Mouse (Mus musculus): ENCODE results near the gene Dkk3. TPM values are rescaled to one million over a fixed set of nuclear protein-coding genes. Genes with fewer than 3 reads are reported as not detected.

Dkk3 gene
- polyA plus RNA-seq, 1 experiment from 2014 or later: 38.5 TPM

GRCm38 (mm10) chr7:112128810-112129209, 30.0 kb downstream of the Dkk3 start:
- no peak overlapping the region for H3K4me2 ChIP-seq (ENCODE audit: low read length)
- H3K4me3 ChIP-seq (ENCODE audit: low read length): no peak overlapping the region
- no peak overlapping the region for H3K27ac ChIP-seq (ENCODE audit: low read depth, low read length)
- no peaks in the 10 kb centered on the region; the same call in 1 of the 2 replicates for H3K4me1 ChIP-seq (ENCODE audit: control insufficient read depth, insufficient read depth, low read depth, low read length)
- H3K9me3 ChIP-seq (ENCODE audit: control insufficient read depth, low read length): no peaks in the 10 kb centered on the region
- H3K36me3 ChIP-seq (ENCODE audit: control insufficient read depth, insufficient read depth, low read length): no peaks in the 10 kb centered on the region
- H3K9ac ChIP-seq (ENCODE audit: low read depth, low read length): no peak overlapping the region
- WGBS: 82% methylated on average over 4 of the region's 4 CpGs
- ATAC-seq: no peak
- no peaks in the 10 kb centered on the region for H3K27me3 ChIP-seq (replicated peaks; ENCODE audit: control insufficient read depth, insufficient read depth, low read length)

DNA sequence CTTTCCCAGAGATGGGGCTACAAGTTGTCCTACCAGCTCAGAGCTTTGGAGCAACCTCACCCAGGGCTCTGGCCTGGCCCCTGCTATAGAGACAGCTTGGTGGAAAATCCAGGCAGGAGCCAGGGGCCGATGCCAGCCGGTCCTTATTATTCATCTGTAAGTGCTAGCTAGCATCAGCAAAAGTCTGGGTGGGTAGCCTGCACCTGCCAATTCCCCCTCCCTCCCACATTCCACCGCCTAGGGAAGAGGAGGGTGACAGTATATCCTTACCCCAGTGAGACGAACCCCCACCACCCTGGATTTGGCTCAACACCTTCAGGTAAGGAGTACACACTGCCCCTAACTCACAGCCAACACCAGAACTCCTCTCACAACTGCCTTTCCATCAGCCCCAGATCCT, 30.9 kb downstream of the Dkk3 start:
- Histone ChIP-seq H3K27me3 (replicated peaks; ENCODE audit: control insufficient read depth, insufficient read depth, low read length) (no peaks in the 10 kb centered on the region), H3K27ac (ENCODE audit: low read depth, low read length) (no peak overlapping the region), H3K9ac (ENCODE audit: low read depth, low read length) (no peak overlapping the region), H3K9me3 (ENCODE audit: control insufficient read depth, low read length) (no peaks in the 10 kb centered on the region), H3K36me3 (ENCODE audit: control insufficient read depth, insufficient read depth, low read length) (no peaks in the 10 kb centered on the region), H3K4me3 (ENCODE audit: low read length) (no peak overlapping the region), H3K4me1 (ENCODE audit: control insufficient read depth, insufficient read depth, low read depth, low read length) (no peaks in the 10 kb centered on the region; the same call in 1 of the 2 replicates), H3K4me2 (ENCODE audit: low read length) (no peak overlapping the region)
- ATAC-seq: no peak
- WGBS: 77% methylated on average over 4 of the region's 4 CpGs

DNA sequence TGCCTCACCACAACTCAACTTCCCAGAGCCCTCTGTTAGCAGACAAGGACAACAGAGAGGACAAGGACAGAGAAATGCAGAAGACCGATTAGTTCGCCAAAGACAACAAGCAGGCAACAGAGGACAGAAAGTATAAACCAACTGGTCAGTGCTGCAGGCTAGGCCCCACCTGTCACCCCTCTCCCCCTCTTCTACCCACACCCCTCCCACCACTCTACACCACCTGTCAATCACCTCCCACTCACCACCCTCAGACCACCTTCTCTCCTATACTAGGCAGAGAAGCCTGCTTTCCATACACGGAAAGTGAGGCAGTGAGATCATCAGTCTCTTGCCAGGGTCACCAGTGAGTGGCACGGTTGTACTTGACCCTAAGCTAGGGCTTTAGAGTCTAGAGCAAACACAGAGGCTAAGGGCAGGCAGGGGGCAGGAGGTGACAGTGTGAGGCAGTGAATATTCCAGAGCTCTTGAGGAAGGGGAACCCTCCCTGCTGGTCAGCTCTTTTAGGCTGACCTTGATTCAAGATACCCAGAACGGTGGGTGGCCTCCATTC, 31.7 kb downstream of the Dkk3 start:
- H3K36me3 ChIP-seq (ENCODE audit: control insufficient read depth, insufficient read depth, low read length): no peaks in the 10 kb centered on the region
- no peak overlapping the region for H3K4me3 ChIP-seq (ENCODE audit: low read length)
- 69% methylated on average over 5 of the region's 5 CpGs for WGBS
- no peaks in the 10 kb centered on the region; the same call in 1 of the 2 replicates for H3K4me1 ChIP-seq (ENCODE audit: control insufficient read depth, insufficient read depth, low read depth, low read length)
- ATAC-seq: no peak
- H3K9me3 ChIP-seq (ENCODE audit: control insufficient read depth, low read length): no peaks in the 10 kb centered on the region
- no peaks in the 10 kb centered on the region for H3K27me3 ChIP-seq (replicated peaks; ENCODE audit: control insufficient read depth, insufficient read depth, low read length)
- no peak overlapping the region for H3K9ac ChIP-seq (ENCODE audit: low read depth, low read length)
- H3K27ac ChIP-seq (ENCODE audit: low read depth, low read length): no peak overlapping the region
- no peak overlapping the region for H3K4me2 ChIP-seq (ENCODE audit: low read length)

GRCm38 (mm10) chr7:112125625-112126260, 33.1 kb downstream of the Dkk3 start:
- no peak overlapping the region for H3K9ac ChIP-seq (ENCODE audit: low read depth, low read length)
- H3K36me3 ChIP-seq (ENCODE audit: control insufficient read depth, insufficient read depth, low read length): no peaks in the 10 kb centered on the region
- H3K4me1 ChIP-seq (ENCODE audit: control insufficient read depth, insufficient read depth, low read depth, low read length): no peaks in the 10 kb centered on the region; the same call in 1 of the 2 replicates
- no peak overlapping the region for H3K4me3 ChIP-seq (ENCODE audit: low read length)
- H3K27ac ChIP-seq (ENCODE audit: low read depth, low read length): no peak overlapping the region
- WGBS: 71% methylated on average over 7 of the region's 7 CpGs
- no peaks in the 10 kb centered on the region for H3K9me3 ChIP-seq (ENCODE audit: control insufficient read depth, low read length)
- no peaks in the 10 kb centered on the region for H3K27me3 ChIP-seq (replicated peaks; ENCODE audit: control insufficient read depth, insufficient read depth, low read length)
- no peak for ATAC-seq
- H3K4me2 ChIP-seq (ENCODE audit: low read length): no peak overlapping the region

GRCm38 (mm10) chr7:112123612-112124011, 35.2 kb downstream of the Dkk3 start:
- H3K27me3 ChIP-seq (replicated peaks; ENCODE audit: control insufficient read depth, insufficient read depth, low read length): no peaks in the 10 kb centered on the region
- WGBS: 92% methylated on average over 5 of the region's 5 CpGs
- H3K9me3 ChIP-seq (ENCODE audit: control insufficient read depth, low read length): no peaks in the 10 kb centered on the region

DNA sequence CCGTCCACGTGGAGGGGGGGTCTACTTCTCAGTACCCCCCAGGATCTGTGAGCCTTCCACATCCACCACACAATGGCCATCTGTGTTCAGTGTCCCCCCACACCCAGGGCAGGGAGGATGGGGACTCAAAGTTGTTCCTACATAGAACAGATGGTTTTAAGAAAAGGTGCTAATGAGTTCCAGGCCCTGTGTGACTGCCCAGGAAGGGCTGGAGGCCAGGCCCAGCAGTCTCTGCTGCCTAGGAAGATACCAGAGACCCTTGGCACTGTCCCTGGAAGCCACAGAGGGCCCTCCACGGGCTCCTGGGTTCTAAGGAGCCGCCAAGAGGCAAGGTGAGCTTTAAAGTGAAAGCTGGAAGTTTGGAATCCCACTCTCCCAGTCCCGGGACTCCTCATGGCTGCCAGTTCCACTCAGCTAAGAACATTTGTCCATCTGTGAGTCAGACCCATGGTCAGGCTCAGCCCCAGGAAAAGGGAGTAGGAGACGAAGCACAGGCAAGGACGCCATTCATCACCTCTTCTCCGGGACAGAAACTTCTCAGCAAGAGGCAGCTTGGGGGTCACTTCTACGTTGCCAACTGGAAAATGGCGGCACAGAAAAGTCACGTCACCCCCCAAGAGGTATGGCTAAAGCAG, 36.9 kb downstream of the Dkk3 start:
- Histone ChIP-seq H3K4me2 (ENCODE audit: low read length) (no peak overlapping the region), H3K9ac (ENCODE audit: low read depth, low read length) (no peak overlapping the region), H3K36me3 (ENCODE audit: control insufficient read depth, insufficient read depth, low read length) (no peaks in the 10 kb centered on the region), H3K4me3 (ENCODE audit: low read length) (no peak overlapping the region), H3K27me3 (replicated peaks; ENCODE audit: control insufficient read depth, insufficient read depth, low read length) (no peaks in the 10 kb centered on the region), H3K27ac (ENCODE audit: low read depth, low read length) (no peak overlapping the region), H3K4me1 (ENCODE audit: control insufficient read depth, insufficient read depth, low read depth, low read length) (no peaks in the 10 kb centered on the region), H3K9me3 (ENCODE audit: control insufficient read depth, low read length) (no peaks in the 10 kb centered on the region)
- whole genome bisulfite sequencing: 84% methylated on average over 11 of the region's 11 CpGs
- no peak; the same call in 1 of the 2 replicates for ATAC-seq

More at GRCm38 (mm10) chr7:112123612-112124011, 35.2 kb downstream of the Dkk3 start:
- no peak overlapping the region for H3K4me2 ChIP-seq (ENCODE audit: low read length)
- H3K4me1 ChIP-seq (ENCODE audit: control insufficient read depth, insufficient read depth, low read depth, low read length): no peaks in the 10 kb centered on the region
- H3K36me3 ChIP-seq (ENCODE audit: control insufficient read depth, insufficient read depth, low read length): no peaks in the 10 kb centered on the region
- ATAC-seq: no peak
- no peak overlapping the region for H3K4me3 ChIP-seq (ENCODE audit: low read length)
- no peak overlapping the region for H3K27ac ChIP-seq (ENCODE audit: low read depth, low read length)
- no peak overlapping the region for H3K9ac ChIP-seq (ENCODE audit: low read depth, low read length)

- Histone ChIP-seq H3K4me1 (ENCODE audit: control insufficient read depth, insufficient read depth, low read depth, low read length) (no peaks in the 10 kb centered on the region), H3K4me2 (ENCODE audit: low read length) (no peak overlapping the region), H3K36me3 (ENCODE audit: control insufficient read depth, insufficient read depth, low read length) (no peaks in the 10 kb centered on the region), H3K9ac (ENCODE audit: low read depth, low read length) (no peak overlapping the region), H3K9me3 (ENCODE audit: control insufficient read depth, low read length) (no peaks in the 10 kb centered on the region), H3K27ac (ENCODE audit: low read depth, low read length) (no peak overlapping the region), H3K4me3 (ENCODE audit: low read length) (no peak overlapping the region), H3K27me3 (replicated peaks; ENCODE audit: control insufficient read depth, insufficient read depth, low read length) (no peaks in the 10 kb centered on the region)
- no peak for ATAC-seq
- 63% methylated on average over 11 of the region's 11 CpGs for WGBS
Measured at GRCm38 (mm10) chr7:112120861-112121810, 37.7 kb downstream of the Dkk3 start.

- Histone ChIP-seq H3K9me3 (ENCODE audit: control insufficient read depth, low read length) (no peaks in the 10 kb centered on the region), H3K27me3 (replicated peaks; ENCODE audit: control insufficient read depth, insufficient read depth, low read length) (no peaks in the 10 kb centered on the region), H3K27ac (ENCODE audit: low read depth, low read length) (no peak overlapping the region), H3K9ac (ENCODE audit: low read depth, low read length) (no peak overlapping the region), H3K4me3 (ENCODE audit: low read length) (no peak overlapping the region), H3K36me3 (ENCODE audit: control insufficient read depth, insufficient read depth, low read length) (0 out of 2 replicates have a peak, but pooled peaks cover 3% of the 10 kb centered on the region), H3K4me2 (ENCODE audit: low read length) (no peak overlapping the region), H3K4me1 (ENCODE audit: control insufficient read depth, insufficient read depth, low read depth, low read length) (no peaks in the 10 kb centered on the region)
- no peak for ATAC-seq
- WGBS: 82% methylated on average over 7 of the region's 7 CpGs
Measured at GRCm38 (mm10) chr7:112119248-112119647, 39.6 kb downstream of the Dkk3 start.
